Mouse (Mus musculus) heart, adult 2 months (tissue): ENCODE results near the gene Fahd1.

Experiments used
- CTCF ChIP-seq: fragments of 200-600 bp; IDR thresholded peaks from 2 replicates; pipeline ENCODE4 v1.8.1; 2022; ENCODE audit warnings: antibody characterized with exemption, mild to moderate bottlenecking, moderate library complexity
- EP300 ChIP-seq: fragments of 200-500 bp; IDR thresholded peaks from 2 replicates; pipeline ENCODE4 v1.6.1; 2011; ENCODE audit warnings: low read depth, low read length, control low read depth; ENCODE audit not compliant: insufficient read depth
- POLR2A ChIP-seq: fragments of 200-500 bp; IDR thresholded peaks from 2 replicates; pipeline ENCODE4 v1.6.1; 2011; ENCODE audit warnings: mild to moderate bottlenecking, low read depth, low read length, control low read depth; ENCODE audit not compliant: insufficient read depth

DNA sequence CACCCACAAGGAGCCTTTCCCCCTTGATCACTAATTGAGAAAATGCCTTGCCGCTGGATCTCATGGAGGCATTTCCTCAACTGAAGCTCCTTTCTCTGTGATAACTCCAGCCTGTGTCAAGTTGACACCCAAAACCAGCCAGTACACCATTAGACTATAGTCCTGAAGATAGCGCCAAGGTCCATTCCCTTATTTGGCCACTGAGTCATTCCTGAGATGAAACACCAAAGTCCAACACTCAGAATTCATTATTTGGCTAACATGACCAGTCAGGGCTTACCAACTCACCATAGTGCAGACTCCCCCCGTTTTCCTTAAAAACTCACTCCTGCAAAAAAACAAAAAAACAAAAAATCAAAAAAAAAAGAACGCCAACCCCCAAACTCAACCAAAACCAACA is 50.7 kb downstream of the Fahd1 start:
- no peak for TF ChIP-seq CTCF
- no peak for TF ChIP-seq EP300
- no peak for TF ChIP-seq POLR2A
